Mouse (Mus musculus): Measurements from ENCODE around the gene Morf4l2.
"Not testable (repeated sequence)": the region's sequence is repeated elsewhere in the genome, so short reads cannot be mapped to it uniquely, and the experiment has no call there.

- TF ChIP-seq CTCF (IDR thresholded peaks at IDR 0.05; ENCODE audit: control insufficient read depth, insufficient read depth, insufficient read length); MAX (IDR thresholded peaks at IDR 0.05); FOSL1 (IDR thresholded peaks at IDR 0.05; ENCODE audit: insufficient read depth, low read length, poor library complexity, severe bottlenecking); MYOG (IDR thresholded peaks at IDR 0.05; ENCODE audit: control insufficient read depth, extremely low read depth, insufficient read length); CEBPB (IDR thresholded peaks at IDR 0.05; ENCODE audit: low read depth); USF1 (IDR thresholded peaks at IDR 0.05; ENCODE audit: low read depth); MYOD1 (IDR thresholded peaks at IDR 0.05; ENCODE audit: control insufficient read depth, insufficient read length, low read depth): not testable (repeated sequence)
Observed at GRCm38 (mm10) chrX:136691606-136692293, 51.7 kb downstream of the Morf4l2 start.
